Mouse (Mus musculus) forebrain, embryonic 16.5 days (tissue): Measurements from ENCODE around the gene Tns3. TPM values are rescaled to one million over a fixed set of nuclear protein-coding genes. Genes with fewer than 3 reads are reported as not detected.

ENCODE experiments used
- ATAC-seq: fragments of 200-750 bp; cut with Nextera tagmentation; 2 replicates; pipeline ENCODE4 v1.8.0; 2017; ENCODE audit warnings: mild to moderate bottlenecking, moderate library complexity
- H3K27ac ChIP-seq: fragments of 300-500 bp; sonication (generic); 2 replicates; pipeline ENCODE4 v1.5.1; 2014; ENCODE audit warnings: low read length, control low read depth
- H3K27me3 ChIP-seq: fragments of 300-500 bp; sonication (generic); replicated peaks from 2 replicates; pipeline ENCODE4 v1.6.1; 2014; ENCODE audit warnings: low read length; ENCODE audit not compliant: control insufficient read depth, insufficient read depth
- H3K36me3 ChIP-seq: fragments of 300-500 bp; sonication (generic); 2 replicates; pipeline ENCODE4 v1.6.1; 2014; ENCODE audit not compliant: control insufficient read depth, insufficient read depth
- H3K4me1 ChIP-seq: fragments of 300-500 bp; sonication (generic); replicated peaks from 2 replicates; pipeline ENCODE4 v1.6.1; 2014; ENCODE audit warnings: low read length; ENCODE audit not compliant: control insufficient read depth, insufficient read depth
- H3K4me2 ChIP-seq: fragments of 300-500 bp; sonication (generic); 2 replicates; pipeline ENCODE4 v1.6.1; 2014; ENCODE audit warnings: mild to moderate bottlenecking, low read length, control low read depth
- H3K4me3 ChIP-seq: fragments of 300-500 bp; sonication (generic); replicated peaks from 2 replicates; pipeline ENCODE4 v1.5.1; 2014; ENCODE audit warnings: mild to moderate bottlenecking, low read length, control low read depth
- H3K9ac ChIP-seq: fragments of 300-500 bp; sonication (generic); replicated peaks from 2 replicates; pipeline ENCODE4 v1.6.1; 2014; ENCODE audit warnings: low read depth, low read length, control low read depth
- H3K9me3 ChIP-seq: fragments of 300-500 bp; sonication (generic); 2 replicates; pipeline ENCODE4 v1.6.1; 2016; ENCODE audit warnings: low read length; ENCODE audit not compliant: control insufficient read depth
- WGBS: fragments of 180-500 bp; shearing (Covaris S2); extraction: QIAGEN DNeasy Blood & Tissue Kit; methylation state at CpG from one replicate; pipeline ENCODE4 v1.1.7; 2014; 5-methylcytosine and 5-hydroxymethylcytosine counted together
- polyA plus RNA-seq: library from polyadenylated mRNA; unstranded; fragments of >200 nt; fragmentation: Nextera tagmentation; extraction: Ambion mirVana; gene quantifications from 2 replicates; pipeline ENCODE4 v1.2.1, GENCODE M21; 2015

Tns3 gene
- polyA plus RNA-seq, 1 experiment from 2014 or later: 8.8 TPM

DNA sequence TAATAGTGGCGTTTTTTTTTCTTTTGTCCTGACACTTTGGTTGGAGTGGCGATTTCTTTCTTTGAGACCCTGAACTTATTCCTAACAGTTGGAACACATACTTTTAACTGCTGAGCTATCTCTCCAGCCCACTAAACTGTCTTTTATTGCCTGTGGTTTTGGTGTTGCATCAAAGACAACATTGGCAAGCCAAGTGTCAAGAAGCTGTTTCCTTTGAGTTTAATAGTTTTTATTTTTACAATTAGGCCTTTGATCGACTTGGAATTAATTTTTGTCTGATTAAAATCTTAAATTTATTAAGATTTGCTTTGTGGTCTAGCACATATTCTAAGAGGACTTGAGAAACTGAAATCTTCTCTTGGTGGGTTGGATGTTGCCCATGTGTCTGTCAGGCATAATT is 33.3 kb upstream of the Tns3 start:
- no peak overlapping the region for H3K27ac ChIP-seq
- no peak overlapping the region for H3K9ac ChIP-seq
- H3K36me3 ChIP-seq: no peaks in the 10 kb centered on the region
- peaks cover 8% of the 10 kb centered on the region for H3K4me1 ChIP-seq
- H3K4me2 ChIP-seq: no peak overlapping the region
- no peak for ATAC-seq
- WGBS: 85% methylated on average over 3 of the region's 3 CpGs
- H3K9me3 ChIP-seq: no peaks in the 10 kb centered on the region
- no peaks in the 10 kb centered on the region for H3K27me3 ChIP-seq
- no peak overlapping the region for H3K4me3 ChIP-seq

DNA sequence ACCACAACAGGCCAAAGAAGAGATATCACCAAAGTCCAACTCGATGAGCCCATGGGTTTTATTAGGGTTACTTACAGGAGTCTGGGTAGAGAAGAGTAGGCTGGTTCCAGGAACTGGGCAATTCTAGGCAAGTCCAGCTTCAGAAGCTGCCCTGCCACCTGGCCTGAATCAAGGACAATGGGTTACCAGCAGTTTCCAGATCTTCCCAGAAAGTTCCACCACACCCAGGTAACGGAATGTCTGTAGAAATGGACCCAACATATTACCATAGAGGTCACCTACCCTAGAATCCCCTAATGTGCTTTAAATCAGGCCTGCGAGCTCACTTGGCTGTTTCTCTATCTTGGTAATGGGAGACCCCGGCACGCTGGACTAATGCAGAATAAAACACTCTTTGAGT is 29.8 kb upstream of the Tns3 start:
- ATAC-seq: no peak
- H3K9me3 ChIP-seq: no peaks in the 10 kb centered on the region
- no peak overlapping the region for H3K9ac ChIP-seq
- peaks cover 20% of the 10 kb centered on the region for H3K4me1 ChIP-seq
- 96% methylated on average over 5 of the region's 5 CpGs for WGBS
- no peak overlapping the region for H3K4me3 ChIP-seq
- H3K36me3 ChIP-seq: no peaks in the 10 kb centered on the region
- H3K4me2 ChIP-seq: no peak overlapping the region
- no peaks in the 10 kb centered on the region for H3K27me3 ChIP-seq
- H3K27ac ChIP-seq: no peak overlapping the region

DNA sequence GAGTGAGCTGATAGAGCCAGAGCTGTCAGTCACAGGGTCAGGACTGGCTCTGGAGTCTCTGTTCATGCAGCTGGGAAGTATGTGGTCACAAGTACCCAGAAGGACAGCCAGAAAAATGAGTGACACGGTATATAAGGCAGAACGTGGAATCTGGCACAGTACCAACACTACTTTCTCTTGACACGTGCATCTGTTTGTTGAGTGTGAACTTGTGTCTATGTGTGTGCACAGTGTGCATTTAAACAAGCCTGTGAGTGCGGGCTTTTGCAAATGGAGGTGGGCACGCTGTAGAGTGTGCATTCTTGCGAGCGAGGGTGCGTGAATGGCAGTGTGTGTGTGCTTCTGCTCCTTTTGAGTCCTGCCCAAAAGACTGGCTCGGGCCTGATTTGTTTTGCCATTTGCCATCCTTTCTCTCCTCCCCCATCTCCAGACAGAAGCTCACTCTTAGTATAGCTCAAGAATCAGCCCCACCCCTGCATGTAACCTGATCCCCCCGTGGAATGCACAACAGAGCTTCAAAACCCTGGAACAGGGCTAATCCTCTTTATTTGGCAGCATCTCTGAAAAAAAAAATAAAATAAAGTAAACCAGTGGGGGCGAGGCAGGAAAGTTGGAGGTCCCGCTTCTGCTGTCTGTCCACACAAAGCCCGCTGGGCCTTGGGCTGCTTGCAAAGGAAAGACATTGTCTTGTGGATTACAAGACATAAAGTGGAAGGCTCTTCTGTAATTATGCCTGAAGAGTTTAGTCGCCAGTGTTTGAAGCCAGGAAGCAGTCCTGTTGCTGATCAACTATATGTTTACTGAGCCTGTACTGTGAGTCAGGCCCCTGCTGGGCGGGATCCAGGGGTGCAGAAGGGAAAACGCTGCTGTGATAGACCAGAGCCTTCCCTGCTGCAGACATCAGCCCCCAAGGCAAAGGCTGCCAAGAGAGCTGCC is 28.5 kb upstream of the Tns3 start:
- WGBS: 2% methylated on average over 16 of the region's 16 CpGs
- H3K27ac ChIP-seq: no peak overlapping the region; the same call in 1 of the 2 replicates
- H3K4me1 ChIP-seq: peaks cover 20% of the 10 kb centered on the region
- H3K27me3 ChIP-seq: no peaks in the 10 kb centered on the region
- peak; percentile 86 for ATAC-seq
- no peaks in the 10 kb centered on the region for H3K9me3 ChIP-seq
- 0 out of 2 replicates have a peak overlapping the region, but pooled peaks have one; percentile 8 for H3K9ac ChIP-seq
- no peaks in the 10 kb centered on the region for H3K36me3 ChIP-seq
- H3K4me2 ChIP-seq: peak overlapping the region; percentile 18
- H3K4me3 ChIP-seq: no peak overlapping the region

DNA sequence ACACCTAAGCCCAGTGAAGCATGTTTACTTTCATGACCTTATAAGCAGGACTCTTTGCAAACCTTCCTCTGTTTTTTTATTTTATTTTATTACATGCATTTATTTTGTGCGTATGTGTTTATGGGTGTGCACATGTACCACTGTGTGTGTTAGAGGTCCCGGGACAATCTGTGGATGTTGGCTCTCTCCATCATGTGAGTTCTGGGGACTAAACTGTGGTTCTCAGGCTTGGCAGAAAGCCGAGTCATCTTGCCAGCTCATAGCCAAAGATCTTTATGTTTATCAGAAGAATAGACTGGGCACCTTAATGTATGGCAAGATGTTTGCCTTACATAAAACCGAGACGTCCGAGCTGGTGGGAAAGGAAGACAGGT is 27.8 kb upstream of the Tns3 start:
- WGBS: 28% methylated on average over 6 of the region's 6 CpGs
- H3K36me3 ChIP-seq: no peaks in the 10 kb centered on the region
- H3K27ac ChIP-seq: no peak overlapping the region
- H3K4me3 ChIP-seq: no peak overlapping the region
- ATAC-seq: no peak
- no peak overlapping the region; the same call in 1 of the 2 replicates for H3K4me2 ChIP-seq
- H3K4me1 ChIP-seq: peaks cover 20% of the 10 kb centered on the region
- no peak overlapping the region for H3K9ac ChIP-seq
- H3K27me3 ChIP-seq: no peaks in the 10 kb centered on the region
- no peaks in the 10 kb centered on the region for H3K9me3 ChIP-seq

DNA sequence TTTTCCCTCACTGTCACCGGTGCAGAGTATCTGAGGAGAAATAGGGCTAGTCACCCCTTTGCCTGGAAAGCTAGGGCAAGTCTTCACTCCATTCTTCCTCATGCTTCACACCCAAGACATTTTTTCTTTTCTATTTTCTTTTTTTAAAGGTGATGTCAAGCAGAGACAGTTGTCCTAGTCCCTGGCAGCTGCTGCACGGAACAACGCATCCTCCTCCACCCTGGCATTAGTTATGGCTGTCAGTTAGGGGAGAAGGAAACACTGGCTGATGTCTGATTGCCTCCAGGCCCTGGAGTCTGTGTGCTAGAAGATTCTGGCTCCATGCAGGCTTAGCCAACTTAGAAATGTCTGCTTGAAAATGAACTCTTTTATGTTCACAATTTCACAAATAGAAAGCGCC is 27.3 kb upstream of the Tns3 start:
- Histone ChIP-seq H3K4me3 (no peak overlapping the region), H3K9me3 (no peaks in the 10 kb centered on the region), H3K36me3 (no peaks in the 10 kb centered on the region), H3K4me1 (peaks cover 20% of the 10 kb centered on the region), H3K9ac (no peak overlapping the region), H3K4me2 (no peak overlapping the region), H3K27me3 (no peaks in the 10 kb centered on the region), H3K27ac (no peak overlapping the region)
- no peak for ATAC-seq
- 70% methylated on average over 4 of the region's 4 CpGs for WGBS

DNA sequence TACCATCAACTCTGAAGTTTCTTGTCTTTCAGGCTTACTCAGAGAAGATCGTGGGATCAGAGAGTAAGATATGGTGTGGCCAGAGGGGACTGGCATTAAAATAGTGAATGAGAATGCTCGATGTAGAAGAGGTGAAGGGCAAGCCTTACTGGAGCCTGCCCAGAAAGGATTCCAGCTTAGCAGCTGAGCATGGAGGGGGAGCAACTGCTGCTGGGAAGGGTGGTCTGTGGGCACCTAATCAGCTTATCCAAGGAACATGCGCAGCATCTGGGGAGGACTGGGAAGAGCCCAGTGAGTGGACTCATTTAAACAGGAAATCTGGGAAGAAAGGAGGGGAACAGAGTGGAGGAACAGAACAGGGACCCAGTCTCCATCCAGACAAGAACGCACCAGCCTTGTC is 26.3 kb upstream of the Tns3 start:
- 75% methylated on average over 4 of the region's 4 CpGs for WGBS
- no peak overlapping the region for H3K27ac ChIP-seq
- H3K4me2 ChIP-seq: no peak overlapping the region
- peaks cover 20% of the 10 kb centered on the region for H3K4me1 ChIP-seq
- no peak overlapping the region for H3K4me3 ChIP-seq
- H3K27me3 ChIP-seq: no peaks in the 10 kb centered on the region
- H3K36me3 ChIP-seq: no peaks in the 10 kb centered on the region
- ATAC-seq: no peak
- no peak overlapping the region for H3K9ac ChIP-seq
- no peaks in the 10 kb centered on the region for H3K9me3 ChIP-seq

DNA sequence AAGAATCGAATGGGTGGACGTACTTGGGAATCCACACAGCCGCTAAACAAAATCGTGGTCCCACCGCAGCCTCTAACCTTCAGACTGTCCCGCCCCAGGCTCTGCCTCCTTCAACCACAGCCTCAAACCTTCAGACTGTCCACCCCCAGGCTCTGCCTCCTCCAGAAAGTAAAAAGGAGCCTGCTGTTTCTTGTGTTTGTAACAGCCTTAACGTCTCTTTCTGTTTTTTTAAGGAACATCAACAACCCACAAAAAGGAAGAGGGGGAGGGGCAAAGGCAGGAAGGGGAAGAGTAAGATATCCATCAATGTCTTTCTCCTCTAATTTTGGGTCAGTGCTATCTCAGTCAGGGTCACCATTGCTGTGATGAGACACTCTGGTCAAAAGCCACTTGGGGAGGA is 25.2 kb upstream of the Tns3 start:
- Histone ChIP-seq H3K27me3 (no peaks in the 10 kb centered on the region), H3K4me2 (no peak overlapping the region), H3K4me3 (no peak overlapping the region), H3K27ac (no peak overlapping the region), H3K4me1 (peaks cover 20% of the 10 kb centered on the region), H3K36me3 (no peaks in the 10 kb centered on the region), H3K9ac (no peak overlapping the region), H3K9me3 (no peaks in the 10 kb centered on the region)
- WGBS: 90% methylated on average over 7 of the region's 7 CpGs
- ATAC-seq: no peak

DNA sequence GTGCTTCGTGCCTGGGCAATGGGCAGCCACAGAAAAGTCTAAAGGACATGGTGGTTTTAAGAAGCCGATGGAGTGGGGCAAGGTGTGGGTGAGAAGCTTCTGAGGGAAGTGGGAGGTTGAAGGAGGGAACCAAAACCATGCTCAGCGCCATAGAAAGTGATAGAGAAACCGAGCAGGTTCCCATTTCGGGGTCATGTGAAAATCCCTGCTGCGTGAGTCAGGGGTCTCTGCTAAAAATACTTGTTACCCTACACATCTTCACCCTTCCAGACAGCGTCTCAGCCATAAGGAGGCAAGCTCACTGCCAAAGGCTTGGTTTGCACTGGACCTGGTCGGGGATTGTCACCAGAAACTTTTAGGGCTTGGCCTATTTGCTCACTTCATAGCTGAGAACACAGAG is 24.6 kb upstream of the Tns3 start:
- no peak for ATAC-seq
- Histone ChIP-seq H3K36me3 (no peaks in the 10 kb centered on the region), H3K27ac (no peak overlapping the region), H3K27me3 (no peaks in the 10 kb centered on the region), H3K9ac (no peak overlapping the region), H3K9me3 (no peaks in the 10 kb centered on the region), H3K4me1 (peaks cover 20% of the 10 kb centered on the region), H3K4me3 (no peak overlapping the region), H3K4me2 (no peak overlapping the region)
- 93% methylated on average over 8 of the region's 8 CpGs for WGBS

DNA sequence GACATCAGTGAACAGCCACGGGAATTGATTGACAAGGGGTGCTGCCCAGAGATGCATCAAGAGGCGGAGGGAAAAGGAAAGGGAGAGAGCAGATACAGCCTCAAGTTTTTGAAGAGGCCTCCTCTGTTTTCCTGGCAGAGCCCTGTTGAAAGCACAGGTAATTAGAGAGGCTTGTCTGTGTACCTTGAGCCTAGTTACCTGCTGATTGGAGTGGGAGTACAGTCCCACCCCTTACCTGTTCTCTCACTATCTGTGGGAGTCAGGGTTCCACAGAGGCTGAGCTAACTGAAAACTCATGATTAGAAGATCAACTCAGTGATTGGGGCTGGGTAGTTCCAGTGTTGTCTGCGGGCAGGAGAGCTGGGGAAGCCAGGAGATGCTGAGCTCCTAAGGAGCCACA is 22.2 kb upstream of the Tns3 start:
- Histone ChIP-seq H3K4me2 (no peak overlapping the region), H3K27ac (no peak overlapping the region), H3K4me1 (peaks cover 2% of the 10 kb centered on the region; the same call in 1 of the 2 replicates), H3K9me3 (no peaks in the 10 kb centered on the region), H3K4me3 (no peak overlapping the region), H3K27me3 (no peaks in the 10 kb centered on the region), H3K9ac (no peak overlapping the region), H3K36me3 (no peaks in the 10 kb centered on the region)
- ATAC-seq: no peak
- WGBS: 86% methylated on average over 3 of the region's 3 CpGs
